Mouse (Mus musculus): ENCODE results near the gene Derl3.

GRCm38 (mm10) chr10:75851681-75852080 is 41.5 kb upstream of the Derl3 start:
- TF ChIP-seq POLR2A (IDR thresholded peaks at IDR 0.05; ENCODE audit: low read depth, low read length) = no peak
- no peak for TF ChIP-seq E2F4 (IDR thresholded peaks at IDR 0.05; ENCODE audit: insufficient replicate concordance, low read depth, low read length)
- no peak for TF ChIP-seq MEF2A (IDR thresholded peaks at IDR 0.05; ENCODE audit: borderline replicate concordance, low read depth, low read length)
- TF ChIP-seq CTCF (conservative IDR thresholded peaks at IDR 0.05 in 1 of 2, IDR thresholded peaks at IDR 0.05 in 1 of 2; ENCODE audit: low read depth in 2 of 2, low read length in 2 of 2) = no peak
- no peak for TF ChIP-seq BHLHE40 (IDR thresholded peaks at IDR 0.05; ENCODE audit: low read depth, low read length)
- TF ChIP-seq ZC3H11A (IDR thresholded peaks at IDR 0.05; ENCODE audit: low read depth, low read length) = no peak

Measured in CH12.LX (cell line).